Mouse (Mus musculus) heart, embryonic 15.5 days (tissue): ENCODE measurements around the gene Tdrkh. TPM values are rescaled to one million over a fixed set of nuclear protein-coding genes. Genes with fewer than 3 reads are reported as not detected.

Experiments
- ATAC-seq: fragments of 200-750 bp; cut with Nextera tagmentation; replicated peaks from 2 replicates; pipeline ENCODE4 v1.8.0; 2017; ENCODE audit warnings: low read depth, moderate TSS enrichment; ENCODE audit not compliant: insufficient number of reproducible peaks, insufficient read depth, low FRiP score
- H3K27ac ChIP-seq: fragments of 300-500 bp; sonication (generic); 2 replicates; pipeline ENCODE4 v1.5.1; 2015; ENCODE audit warnings: mild to moderate bottlenecking, inconsistent platforms
- H3K27me3 ChIP-seq: fragments of 300-500 bp; sonication (generic); 2 replicates; pipeline ENCODE4 v1.6.1; 2015; ENCODE audit warnings: inconsistent platforms
- H3K36me3 ChIP-seq: fragments of 300-500 bp; sonication (generic); 2 replicates; pipeline ENCODE4 v1.6.1; 2015; ENCODE audit warnings: mild to moderate bottlenecking, inconsistent platforms
- H3K4me1 ChIP-seq: fragments of 300-500 bp; sonication (generic); replicated peaks from 2 replicates; pipeline ENCODE4 v1.6.1; 2015; ENCODE audit warnings: inconsistent platforms
- H3K4me2 ChIP-seq: fragments of 300-500 bp; sonication (generic); 2 replicates; pipeline ENCODE4 v1.6.1; 2015; ENCODE audit warnings: inconsistent platforms, mild to moderate bottlenecking, moderate library complexity
- H3K4me3 ChIP-seq: fragments of 300-500 bp; sonication (generic); 2 replicates; pipeline ENCODE4 v1.5.1; 2015; ENCODE audit warnings: mild to moderate bottlenecking, inconsistent platforms
- H3K9ac ChIP-seq: fragments of 300-500 bp; sonication (generic); 2 replicates; pipeline ENCODE4 v1.6.1; 2015; ENCODE audit warnings: mild to moderate bottlenecking, inconsistent platforms
- H3K9me3 ChIP-seq: fragments of 300-500 bp; sonication (generic); replicated peaks from 2 replicates; pipeline ENCODE4 v1.6.1; 2016; ENCODE audit warnings: inconsistent platforms
- WGBS: fragments of 180-500 bp; shearing (Covaris S2); methylation state at CpG from one replicate; pipeline ENCODE4 v1.1.7; 2015; ENCODE audit warnings: mixed read lengths; 5-methylcytosine and 5-hydroxymethylcytosine counted together
- polyA plus RNA-seq: library from polyadenylated mRNA; unstranded; fragments of >200 nt; fragmentation: Nextera tagmentation; extraction: Ambion mirVana; gene quantifications from 2 replicates; pipeline ENCODE4 v1.2.1, GENCODE M21; 2015

Tdrkh gene
- polyA plus RNA-seq, 1 experiment from 2014 or later, result 10.0 TPM

DNA sequence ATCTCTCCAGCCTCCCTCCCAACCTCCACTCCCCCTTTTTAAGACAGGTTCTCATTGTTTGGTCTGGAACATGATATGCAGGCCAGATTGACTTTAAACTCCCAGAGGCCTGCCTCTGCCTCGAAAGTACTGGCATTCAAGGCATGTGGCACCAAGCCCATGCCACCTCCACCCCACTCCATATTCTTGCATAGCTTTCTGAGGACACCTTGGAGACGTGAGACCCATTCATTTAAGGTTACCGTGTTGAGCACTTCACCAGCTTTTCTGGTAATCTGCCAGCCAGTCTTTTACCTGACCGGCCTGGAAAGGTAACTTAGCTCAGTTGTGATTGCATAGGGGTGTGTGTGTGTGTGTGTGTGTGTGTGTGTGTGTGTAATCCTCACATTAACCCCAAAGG, 7.5 kb upstream of the Tdrkh start:
- H3K4me1 ChIP-seq, result 0 out of 2 replicates have a peak, but pooled peaks cover 3% of the 10 kb centered on the region
- H3K27ac ChIP-seq, result no peak overlapping the region
- WGBS, result 47% methylated on average over 4 of the region's 4 CpGs
- no peaks in the 10 kb centered on the region for H3K9me3 ChIP-seq
- ATAC-seq, result no peak
- no peak overlapping the region for H3K4me2 ChIP-seq
- peaks cover 41% of the 10 kb centered on the region for H3K27me3 ChIP-seq
- no peaks in the 10 kb centered on the region for H3K36me3 ChIP-seq
- no peak overlapping the region for H3K9ac ChIP-seq
- H3K4me3 ChIP-seq, result no peak overlapping the region

DNA sequence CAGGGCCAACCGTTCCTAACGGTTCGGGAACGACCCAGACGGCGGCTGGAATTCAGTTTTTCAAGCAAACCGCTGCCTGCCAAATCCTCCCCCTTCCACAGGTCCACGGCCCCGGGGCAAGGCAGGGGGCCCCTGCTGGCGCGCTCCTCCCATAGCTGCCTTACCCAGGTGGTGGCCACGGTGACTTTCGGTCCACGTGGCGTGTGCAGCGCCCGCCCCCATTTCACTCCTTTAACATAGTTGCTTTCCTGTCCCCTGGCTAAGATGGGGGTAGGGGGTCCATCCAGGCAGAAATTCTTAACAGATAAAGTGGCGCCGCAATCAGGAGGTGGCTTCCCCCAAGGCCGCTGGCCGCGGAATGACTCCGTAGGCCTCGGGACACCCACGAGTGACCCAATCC, 543 bp upstream of the Tdrkh start:
- ATAC-seq, result peak; percentile 15; the same call in 1 of the 2 replicates
- no peaks in the 10 kb centered on the region for H3K9me3 ChIP-seq
- H3K27ac ChIP-seq, result no peak overlapping the region
- H3K36me3 ChIP-seq, result no peaks in the 10 kb centered on the region
- H3K4me1 ChIP-seq, result peaks cover 11% of the 10 kb centered on the region
- H3K27me3 ChIP-seq, result peaks cover 3% of the 10 kb centered on the region; the same call in 1 of the 2 replicates
- peak overlapping the region; percentile 93 for H3K4me2 ChIP-seq
- 7% methylated on average over 25 of the region's 25 CpGs for WGBS
- peak overlapping the region; percentile 54 for H3K4me3 ChIP-seq
- H3K9ac ChIP-seq, result peak overlapping the region; percentile 45

DNA sequence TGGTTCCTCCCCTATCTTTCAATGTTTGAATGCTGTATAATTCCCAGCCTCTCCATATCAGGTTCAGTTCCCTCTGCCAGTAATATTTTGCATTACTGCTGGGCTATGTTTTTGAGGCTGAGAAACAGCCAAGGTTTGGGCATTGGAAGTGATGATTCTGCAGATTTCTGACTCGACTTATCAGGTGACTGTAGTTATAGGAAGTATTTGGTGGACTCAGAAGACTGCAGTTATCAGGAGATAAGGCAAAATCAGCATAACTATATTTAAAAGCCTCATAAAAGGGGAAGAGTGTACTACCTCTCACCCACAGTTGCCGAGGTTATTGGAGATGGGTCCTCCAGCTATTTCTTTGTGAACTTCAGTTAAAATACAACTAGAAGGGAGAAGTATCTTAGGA, 17.9 kb downstream of the Tdrkh start:
- H3K9ac ChIP-seq, result no peak overlapping the region
- H3K27ac ChIP-seq, result no peak overlapping the region
- no peaks in the 10 kb centered on the region for H3K27me3 ChIP-seq
- H3K4me2 ChIP-seq, result no peak overlapping the region
- H3K9me3 ChIP-seq, result no peaks in the 10 kb centered on the region
- WGBS, result 51% methylated on average over 2 of the region's 2 CpGs
- no peaks in the 10 kb centered on the region for H3K36me3 ChIP-seq
- no peak for ATAC-seq
- no peak overlapping the region for H3K4me3 ChIP-seq
- no peaks in the 10 kb centered on the region for H3K4me1 ChIP-seq

DNA sequence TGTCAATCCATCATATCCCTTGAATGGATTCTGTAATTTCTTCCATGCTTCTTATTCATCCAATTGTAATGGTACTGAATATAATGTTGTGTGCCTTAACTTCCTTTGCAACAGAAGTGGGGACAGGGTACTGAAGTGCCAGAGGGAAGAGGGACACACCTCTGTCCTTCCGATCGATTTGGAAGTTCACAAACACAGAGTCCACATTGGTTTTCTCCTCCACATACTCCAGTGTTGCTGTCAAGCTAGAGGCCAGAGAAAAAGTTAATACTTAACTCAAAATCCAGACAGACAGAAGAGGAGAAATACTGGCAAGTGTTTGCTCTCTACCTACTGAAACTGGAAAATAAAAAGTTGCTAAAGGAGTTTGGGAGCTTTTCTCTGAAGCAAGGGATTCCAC, 21.2 kb downstream of the Tdrkh start:
- Histone ChIP-seq H3K4me3 (no peak overlapping the region), H3K9ac (no peak overlapping the region), H3K9me3 (no peaks in the 10 kb centered on the region), H3K4me2 (no peak overlapping the region), H3K27me3 (no peaks in the 10 kb centered on the region), H3K36me3 (no peaks in the 10 kb centered on the region), H3K27ac (no peak overlapping the region), H3K4me1 (no peaks in the 10 kb centered on the region)
- 74% methylated on average over 2 of the region's 2 CpGs for WGBS
- ATAC-seq, result no peak

DNA sequence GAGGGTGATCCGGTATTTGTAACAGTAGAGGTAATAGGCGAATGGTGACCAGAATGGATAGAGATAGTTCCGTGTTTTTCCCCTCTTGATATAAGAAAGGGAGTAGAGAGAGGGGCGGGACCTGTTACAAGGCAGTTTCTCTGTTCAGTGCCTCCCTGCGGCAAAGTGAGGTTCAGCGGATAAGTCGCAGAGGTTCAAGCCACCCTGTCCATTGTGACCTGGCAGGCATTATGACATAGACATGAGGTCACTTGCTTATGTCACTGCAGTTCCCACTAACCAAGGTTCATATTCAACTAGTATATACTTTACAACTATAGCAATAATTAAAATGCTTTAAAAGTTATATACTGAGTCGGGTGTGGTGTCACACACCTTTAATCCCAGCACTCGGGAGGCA, 23.3 kb downstream of the Tdrkh start:
- Histone ChIP-seq H3K27ac (no peak overlapping the region), H3K9me3 (no peaks in the 10 kb centered on the region), H3K36me3 (no peaks in the 10 kb centered on the region), H3K4me3 (no peak overlapping the region), H3K9ac (no peak overlapping the region), H3K4me1 (no peaks in the 10 kb centered on the region), H3K4me2 (no peak overlapping the region), H3K27me3 (peaks cover 10% of the 10 kb centered on the region)
- no peak for ATAC-seq
- WGBS, result 77% methylated on average over 9 of the region's 9 CpGs

DNA sequence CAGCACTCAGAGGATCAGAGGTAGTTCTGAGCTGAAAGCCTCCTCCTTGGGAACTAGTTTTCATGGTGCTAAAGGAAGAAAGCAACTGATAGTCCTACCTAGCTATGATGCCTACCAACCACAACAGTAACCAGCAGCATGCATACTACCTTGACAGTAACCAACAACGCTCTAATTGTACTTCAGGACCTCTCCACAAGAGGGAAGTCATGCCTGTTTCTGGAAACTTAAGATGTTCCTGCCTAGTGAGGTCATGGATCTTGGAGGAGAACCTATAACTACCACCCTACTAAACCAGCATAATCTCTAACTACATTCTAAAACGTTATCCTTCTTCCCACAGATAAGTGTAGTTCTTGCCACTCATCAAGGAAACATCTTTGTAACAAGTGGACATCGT, 28.1 kb downstream of the Tdrkh start:
- Histone ChIP-seq H3K27ac (no peak overlapping the region), H3K4me3 (no peak overlapping the region), H3K9ac (no peak overlapping the region), H3K9me3 (no peaks in the 10 kb centered on the region), H3K4me2 (no peak overlapping the region), H3K36me3 (peaks cover 12% of the 10 kb centered on the region; the same call in 1 of the 2 replicates), H3K4me1 (peaks cover 5% of the 10 kb centered on the region), H3K27me3 (peaks cover 10% of the 10 kb centered on the region)
- no peak for ATAC-seq
- WGBS, result 37% methylated on average over 3 of the region's 3 CpGs

DNA sequence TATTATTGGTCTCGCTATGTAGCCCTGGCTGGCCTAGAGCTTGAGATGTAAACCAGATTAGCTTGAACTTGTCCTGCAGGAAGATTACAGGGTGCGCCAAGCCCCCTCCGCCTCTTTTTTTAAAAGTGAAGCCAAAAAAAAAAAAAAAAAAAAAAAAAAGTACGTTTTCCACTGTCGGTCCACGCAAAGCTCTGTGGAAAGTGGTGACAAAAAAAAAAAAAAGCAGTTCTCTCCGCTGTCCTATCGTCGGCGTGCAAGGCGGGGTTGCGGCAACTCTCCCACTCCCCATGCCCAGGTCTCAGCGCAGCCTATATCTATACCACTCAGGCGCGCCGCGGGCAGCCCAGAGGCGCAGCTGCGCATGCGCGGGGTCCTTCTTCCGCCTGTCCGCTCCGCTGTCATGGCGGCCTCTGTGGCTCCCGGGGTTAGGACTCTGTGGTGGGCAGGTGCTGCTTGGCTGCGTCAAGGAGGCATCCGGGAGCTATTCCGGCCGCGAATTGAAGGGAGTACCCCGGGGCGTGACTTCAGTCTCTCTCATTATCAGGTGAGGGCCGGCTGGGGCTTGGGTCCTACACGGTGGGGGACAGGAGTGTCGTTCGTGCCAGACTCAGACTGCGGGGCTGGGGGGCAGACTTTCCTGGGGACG, 30.0 kb downstream of the Tdrkh start, which contains the start of gene Mrpl9:
TSS of gene Mrpl9 (plus strand) at position 368 of the 646 bp plus-strand sequence.
- Histone ChIP-seq H3K9ac (peak within 1 kb of the TSS; percentile 96), H3K4me3 (peak within 1 kb of the TSS; percentile 95), H3K9me3 (no peaks in the 10 kb centered on the region), H3K27ac (peak within 1 kb of the TSS; percentile 82), H3K4me2 (peak within 1 kb of the TSS; percentile 76), H3K27me3 (peaks cover 10% of the 10 kb centered on the region), H3K4me1 (peaks cover 5% of the 10 kb centered on the region), H3K36me3 (peaks cover 31% of the 10 kb centered on the region)
- under 1% methylated on average over 37 of the region's 39 CpGs for WGBS
- ATAC-seq, result peak; percentile 94

DNA sequence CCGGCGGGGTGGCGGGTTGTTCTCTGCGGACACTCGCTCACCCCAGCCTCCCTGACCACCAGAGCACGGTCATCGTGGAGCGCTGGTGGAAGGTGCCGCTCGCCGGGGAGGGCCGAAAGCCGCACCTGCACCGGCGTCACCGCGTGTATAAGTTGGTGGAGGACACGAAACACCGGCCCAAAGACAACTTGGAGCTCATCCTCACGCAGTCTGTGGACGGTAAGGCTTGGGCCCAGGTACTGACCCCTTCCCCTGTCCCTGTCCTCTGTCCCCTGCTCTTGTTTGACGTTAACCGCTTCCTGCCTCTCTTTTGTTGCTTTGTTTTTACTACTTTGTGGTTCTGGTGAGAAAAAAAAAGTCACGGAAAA, 30.5 kb downstream of the Tdrkh start, which contains the start of gene Oaz3:
TSS of gene Oaz3 (minus strand) at position 319 of the 368 bp plus-strand sequence.
- H3K9me3 ChIP-seq, result no peaks in the 10 kb centered on the region
- H3K27ac ChIP-seq, result peak within 1 kb of the TSS; percentile 82
- peaks cover 5% of the 10 kb centered on the region for H3K4me1 ChIP-seq
- peak; percentile 45; the same call in 1 of the 2 replicates for ATAC-seq
- H3K27me3 ChIP-seq, result peaks cover 10% of the 10 kb centered on the region
- 2% methylated on average over 24 of the region's 24 CpGs for WGBS
- H3K4me2 ChIP-seq, result peak within 1 kb of the TSS; percentile 76
- H3K4me3 ChIP-seq, result peak within 1 kb of the TSS; percentile 95
- H3K9ac ChIP-seq, result peak within 1 kb of the TSS; percentile 96
- peaks cover 36% of the 10 kb centered on the region for H3K36me3 ChIP-seq

DNA sequence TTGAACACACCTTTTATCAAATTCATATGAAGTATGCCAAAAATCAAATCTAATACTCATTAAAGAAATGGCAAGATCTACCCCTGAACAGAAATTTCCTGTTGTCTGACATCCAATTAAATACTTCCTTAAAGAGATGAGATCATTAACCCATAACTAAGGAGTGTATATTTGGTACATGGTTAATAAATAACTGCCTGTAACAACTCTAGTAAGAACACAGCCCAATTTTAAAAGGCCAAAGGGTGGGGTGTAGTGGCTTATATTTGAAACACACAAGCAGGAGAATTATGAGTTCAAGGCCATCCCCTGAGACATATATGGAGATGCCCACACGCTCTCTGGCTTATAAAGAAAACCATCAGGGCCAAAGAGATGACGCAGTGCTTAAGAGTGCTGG, 36.3 kb downstream of the Tdrkh start:
- Histone ChIP-seq H3K9ac (no peak overlapping the region), H3K27ac (no peak overlapping the region), H3K36me3 (peaks cover 47% of the 10 kb centered on the region)

DNA sequence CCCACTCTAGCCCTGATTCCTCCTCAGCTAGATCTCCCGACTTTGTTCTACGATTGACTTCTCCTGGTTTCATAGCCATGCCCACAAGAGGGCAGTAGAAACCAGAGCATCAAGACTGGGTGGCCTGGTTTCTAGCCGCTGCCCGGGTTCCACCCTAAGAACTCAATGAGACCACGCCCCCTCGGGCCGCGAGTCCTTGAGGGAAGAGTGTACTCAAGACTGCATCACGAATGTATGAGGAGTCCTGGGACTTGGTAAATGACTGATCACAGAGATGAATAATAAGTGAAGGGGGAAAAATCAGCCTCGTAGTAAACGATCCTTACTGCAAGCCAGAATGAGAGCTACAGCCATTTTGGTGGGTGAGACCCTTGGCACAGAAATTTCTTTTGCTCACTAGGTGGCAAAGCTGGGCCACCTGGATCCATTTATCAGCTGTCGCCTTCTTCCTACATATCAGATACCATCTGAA, 43.5 kb downstream of the Tdrkh start:
- H3K27me3 ChIP-seq, result no peaks in the 10 kb centered on the region; the same call in 1 of the 2 replicates
- no peaks in the 10 kb centered on the region for H3K36me3 ChIP-seq
- peak overlapping the region; percentile 58 for H3K4me2 ChIP-seq
- peak overlapping the region; percentile 45 for H3K4me3 ChIP-seq
- H3K27ac ChIP-seq, result no peak overlapping the region
- WGBS, result 1% methylated on average over 12 of the region's 12 CpGs
- 0 out of 2 replicates have a peak, but pooled peaks cover 4% of the 10 kb centered on the region for H3K4me1 ChIP-seq
- H3K9ac ChIP-seq, result peak overlapping the region; percentile 43; the same call in 1 of the 2 replicates
- ATAC-seq, result peak; percentile 85
- no peaks in the 10 kb centered on the region for H3K9me3 ChIP-seq

More for the DNA sequence above, 36.3 kb downstream of the Tdrkh start:
- WGBS, result 95% methylated on average over 2 of the region's 2 CpGs
- Histone ChIP-seq H3K4me3 (no peak overlapping the region), H3K27me3 (no peaks in the 10 kb centered on the region), H3K4me1 (peaks cover under 1% of the 10 kb centered on the region), H3K4me2 (no peak overlapping the region), H3K9me3 (no peaks in the 10 kb centered on the region)
- no peak for ATAC-seq

DNA sequence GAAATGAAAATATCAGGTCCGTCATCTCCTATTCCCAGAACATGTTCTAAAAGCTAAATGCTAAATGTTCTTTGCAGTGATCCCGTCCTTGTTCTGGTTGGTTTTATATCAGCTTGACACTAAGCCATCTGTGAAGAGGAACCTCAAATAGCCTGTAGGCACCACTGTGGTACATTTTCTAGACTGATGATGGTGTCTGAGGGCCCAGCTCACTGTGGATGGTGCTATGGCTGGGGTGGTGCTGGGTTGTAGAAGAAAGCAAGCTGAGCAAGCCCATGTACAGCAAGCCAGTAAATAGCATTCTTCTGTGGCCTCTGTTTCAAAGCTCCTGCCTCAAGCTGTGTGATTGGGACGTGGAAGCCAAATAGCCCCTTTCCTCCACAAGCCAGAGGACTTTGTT, 44.0 kb downstream of the Tdrkh start:
- Histone ChIP-seq H3K9me3 (no peaks in the 10 kb centered on the region), H3K4me3 (no peak overlapping the region), H3K27me3 (no peaks in the 10 kb centered on the region; the same call in 1 of the 2 replicates), H3K4me1 (0 out of 2 replicates have a peak, but pooled peaks cover 4% of the 10 kb centered on the region), H3K9ac (peak overlapping the region; percentile 43; the same call in 1 of the 2 replicates), H3K27ac (no peak overlapping the region), H3K36me3 (no peaks in the 10 kb centered on the region), H3K4me2 (peak overlapping the region; percentile 58; the same call in 1 of the 2 replicates)
- WGBS, result 69% methylated on average over 3 of the region's 3 CpGs
- no peak for ATAC-seq
